9 mouse cellular contexts compared by ENCODE assay signal in genomic region chr14:25564577-25564976, GRCm38 (mm10).
DNase-seq lines count a peak whose midpoint lies in the region; ATAC-seq and TF ChIP-seq lines count a peak whose summit lies in the region.
"Had no signal": no experiment of that assay in that cellular context is flagged by ENCODE, and none has a peak within 500 bp of the region (broad histone marks: within the 10 kb centered on the region; RNA-seq: fewer than 3 reads in every experiment).

No protein-coding gene starts in this region.

- ATAC-seq in heart, embryonic 13.5 days (ENCODE audit: extremely low read depth, insufficient number of reproducible peaks, low FRiP score, low TSS enrichment): no peak
- ATAC-seq in limb, embryonic 15.5 days (ENCODE audit: insufficient number of reproducible peaks, low FRiP score, low TSS enrichment, low read depth): no peak

- peak overlapping the region; percentile 68; the same call in 1 of the 2 replicates for H3K9ac ChIP-seq in heart, embryonic 13.5 days
- no peak overlapping the region for H3K9ac ChIP-seq in heart, adult 2 months (ENCODE audit: low read depth, low read length)
- H3K9ac ChIP-seq in limb, embryonic 15.5 days: no peak overlapping the region
- H3K9ac ChIP-seq: liver, embryonic 15.5 days had no signal

- H3K36me3 ChIP-seq in heart, embryonic 13.5 days: peaks cover 34% of the 10 kb centered on the region
- peaks cover 3% of the 10 kb centered on the region for H3K36me3 ChIP-seq in heart, adult 2 months (ENCODE audit: control insufficient read depth, insufficient read depth, low read length)
- peaks cover 18% of the 10 kb centered on the region for H3K36me3 ChIP-seq in limb, embryonic 15.5 days

- intact Hi-C loops in heart, adult 2 months (cut with DNase I): loop anchor here (2.0 to 10.0 kb wide), 3 partner anchors 38 to 660 kb away; no protein-coding TSS in a partner anchor
- intact Hi-C loops in left cerebral cortex, adult 2 months (cut with DNase I): loop anchor here (2.0 to 10.0 kb wide), 4 partner anchors 106 to 1064 kb away; partner anchors contain the start of gene Zmiz1
- intact Hi-C loops in left cerebral cortex, postnatal 4 days (cut with DNase I): loop anchor here (2.0 to 10.0 kb wide), 3 partner anchors 107 to 1064 kb away; partner anchors contain the start of gene Zmiz1

- H3K79me2 ChIP-seq in heart, adult 2 months (replicated peaks; ENCODE audit: control insufficient read depth, insufficient read depth, low read length): peaks cover 2% of the 10 kb centered on the region; the same call in 1 of the 2 replicates

- no peaks in the 10 kb centered on the region for H3K9me3 ChIP-seq in heart, embryonic 13.5 days
- no peaks in the 10 kb centered on the region for H3K9me3 ChIP-seq in limb, embryonic 15.5 days
- H3K9me3 ChIP-seq: liver, embryonic 15.5 days had no signal

- no peak for TF ChIP-seq CTCF in heart, adult 2 months (IDR thresholded peaks at IDR 0.05)
- TF ChIP-seq CTCF in left cerebral cortex, adult 2 months (IDR thresholded peaks at IDR 0.05): no peak

- DNase-seq in heart, adult 2 months: no peak
- DNase-seq in thymus, postnatal 14 days: peak; percentile 32
- no peak for DNase-seq in thymus, postnatal 36 days
- DNase-seq in left cerebral cortex, adult 2 months (ENCODE audit: extremely low spot score in 1 of 2, low spot score in 2 of 2): no peak
- no peak for DNase-seq in thymus, postnatal 4 days
- DNase-seq in left cerebral cortex, postnatal 4 days: no peak

- no peak overlapping the region for H3K4me3 ChIP-seq in heart, embryonic 13.5 days
- no peak overlapping the region for H3K4me3 ChIP-seq in heart, adult 2 months
- H3K4me3 ChIP-seq in limb, embryonic 15.5 days: no peak overlapping the region
- no peak overlapping the region for H3K4me3 ChIP-seq in left cerebral cortex, adult 2 months
- H3K4me3 ChIP-seq: liver, embryonic 15.5 days had no signal

- peaks cover 70% of the 10 kb centered on the region for H3K4me1 ChIP-seq in heart, embryonic 13.5 days
- H3K4me1 ChIP-seq in heart, adult 2 months (ENCODE audit: control insufficient read depth, insufficient read depth, low read length): peaks cover 29% of the 10 kb centered on the region
- peaks cover 52% of the 10 kb centered on the region for H3K4me1 ChIP-seq in limb, embryonic 15.5 days

- no peak overlapping the region for H3K4me2 ChIP-seq in heart, embryonic 13.5 days
- H3K4me2 ChIP-seq in limb, embryonic 15.5 days: no peak overlapping the region
- H3K4me2 ChIP-seq: liver, embryonic 15.5 days had no signal

- peak overlapping the region; percentile 70 for H3K27ac ChIP-seq in heart, embryonic 13.5 days (replicated peaks)
- no peak overlapping the region; the same call in 1 of the 2 replicates for H3K27ac ChIP-seq in heart, adult 2 months
- H3K27ac ChIP-seq in limb, embryonic 15.5 days: peak overlapping the region; percentile 47
- no peak overlapping the region for H3K27ac ChIP-seq in left cerebral cortex, adult 2 months
- H3K27ac ChIP-seq: liver, embryonic 15.5 days had no signal

- no peaks in the 10 kb centered on the region for H3K27me3 ChIP-seq in heart, embryonic 13.5 days (replicated peaks)
- H3K27me3 ChIP-seq in heart, adult 2 months (ENCODE audit: control insufficient read depth, insufficient read depth, low read length): no peaks in the 10 kb centered on the region
- no peaks in the 10 kb centered on the region for H3K27me3 ChIP-seq in limb, embryonic 15.5 days
- H3K27me3 ChIP-seq: liver, embryonic 15.5 days had no signal

- no peak for TF ChIP-seq POLR2A in heart, adult 2 months (IDR thresholded peaks at IDR 0.05; ENCODE audit: insufficient read depth, low read depth, low read length)

- TF ChIP-seq EP300 in heart, adult 2 months (IDR thresholded peaks at IDR 0.05; ENCODE audit: insufficient read depth, low read depth, low read length): no peak

- 66% methylated on average over 8 of the region's 8 CpGs for WGBS in heart, embryonic 13.5 days
- WGBS in heart, adult 2 months: 72% methylated on average over 8 of the region's 8 CpGs
- WGBS in limb, embryonic 15.5 days: 44% methylated on average over 8 of the region's 8 CpGs

Comparison
In these comparisons a context has a peak if more than half of its experiments do, and no peak if none do; other contexts are left out.
1. H3K27ac ChIP-seq: peak in heart, embryonic 13.5 days (single experiment) and limb, embryonic 15.5 days (single experiment); none in heart, adult 2 months (single experiment) and left cerebral cortex, adult 2 months (single experiment).